Mouse (Mus musculus) embryo, embryonic 9.5 days (tissue): Measurements from ENCODE around the gene Ralgapa2.

ENCODE experiments used
- DNase-seq: peaks from one replicate; pipeline ENCODE4 v3.0.0-alpha.2; 2017; ENCODE audit errors: extremely low spot score

The Ralgapa2 gene

GRCm38 (mm10) chr2:146511911-146512580, at the start of gene Ralgapa2:
Gene Ralgapa2 (minus strand): TSS chr2:146512344.
- DNase-seq = peak; percentile 98

GRCm38 (mm10) chr2:146561505-146561904, 49.4 kb upstream of the Ralgapa2 start:
- DNase-seq = no peak

- no peak for DNase-seq
These were observed 48.5 kb upstream of the Ralgapa2 start for GRCm38 (mm10) chr2:146560633-146561043.

- DNase-seq = no peak
These were observed 44.0 kb upstream of the Ralgapa2 start for GRCm38 (mm10) chr2:146556148-146556547.

GRCm38 (mm10) chr2:146555351-146555750, 43.2 kb upstream of the Ralgapa2 start:
- DNase-seq = no peak

GRCm38 (mm10) chr2:146553701-146554100, 41.6 kb upstream of the Ralgapa2 start:
- DNase-seq = no peak

GRCm38 (mm10) chr2:146551818-146552217, 39.7 kb upstream of the Ralgapa2 start:
- no peak for DNase-seq

GRCm38 (mm10) chr2:146549111-146549776, 37.1 kb upstream of the Ralgapa2 start:
- peak; percentile 57 for DNase-seq

GRCm38 (mm10) chr2:146544155-146544814, 32.1 kb upstream of the Ralgapa2 start:
- DNase-seq = no peak

GRCm38 (mm10) chr2:146533118-146533949, 21.2 kb upstream of the Ralgapa2 start:
- DNase-seq = no peak

GRCm38 (mm10) chr2:146532493-146532892, 20.3 kb upstream of the Ralgapa2 start:
- no peak for DNase-seq

GRCm38 (mm10) chr2:146525483-146525882, 13.3 kb upstream of the Ralgapa2 start:
- no peak for DNase-seq

- DNase-seq = no peak
These were observed 12.7 kb upstream of the Ralgapa2 start for GRCm38 (mm10) chr2:146524685-146525415.

- DNase-seq = no peak
These were observed 4.8 kb upstream of the Ralgapa2 start for GRCm38 (mm10) chr2:146516894-146517293.

GRCm38 (mm10) chr2:146515081-146515480, 2.9 kb upstream of the Ralgapa2 start:
- no peak for DNase-seq

GRCm38 (mm10) chr2:146512581-146512920, 407 bp upstream of the Ralgapa2 start:
- no peak for DNase-seq

- DNase-seq = no peak
These were observed 711 bp downstream of the Ralgapa2 start for GRCm38 (mm10) chr2:146511401-146511865.

GRCm38 (mm10) chr2:146510780-146511179, 1.4 kb downstream of the Ralgapa2 start:
- DNase-seq = no peak

GRCm38 (mm10) chr2:146502578-146503311, 9.4 kb downstream of the Ralgapa2 start:
- DNase-seq = no peak

GRCm38 (mm10) chr2:146500067-146500466, 12.1 kb downstream of the Ralgapa2 start:
- DNase-seq = no peak

GRCm38 (mm10) chr2:146499111-146499510, 13.0 kb downstream of the Ralgapa2 start:
- DNase-seq = no peak
